Mouse (Mus musculus) lung, postnatal 14 days (tissue): Measurements from ENCODE around the gene Tmem220.

ENCODE experiments used
- DNase-seq: peaks from one replicate; pipeline ENCODE4 v3.0.0; 2021

The Tmem220 gene

DNA sequence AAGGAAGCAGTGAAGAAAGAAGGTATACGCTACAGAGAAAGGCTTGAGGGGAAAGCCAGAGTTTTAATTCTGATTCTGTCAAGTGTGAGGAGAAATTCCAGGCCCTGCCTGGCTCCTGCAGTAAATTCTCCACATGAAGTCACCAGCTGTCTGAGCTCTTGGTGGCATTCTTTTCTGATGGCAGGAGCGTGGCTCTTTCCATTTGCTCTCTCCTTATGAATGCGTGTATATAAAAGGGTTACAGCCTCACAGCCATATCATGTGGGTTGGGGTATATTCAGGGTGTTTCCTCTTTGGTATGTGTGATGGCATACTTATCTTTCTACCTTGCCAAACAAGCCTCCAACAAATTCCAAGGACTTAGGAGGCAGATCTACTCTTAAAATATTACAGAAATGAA, 37.8 kb downstream of the Tmem220 start:
- DNase-seq: no peak

DNA sequence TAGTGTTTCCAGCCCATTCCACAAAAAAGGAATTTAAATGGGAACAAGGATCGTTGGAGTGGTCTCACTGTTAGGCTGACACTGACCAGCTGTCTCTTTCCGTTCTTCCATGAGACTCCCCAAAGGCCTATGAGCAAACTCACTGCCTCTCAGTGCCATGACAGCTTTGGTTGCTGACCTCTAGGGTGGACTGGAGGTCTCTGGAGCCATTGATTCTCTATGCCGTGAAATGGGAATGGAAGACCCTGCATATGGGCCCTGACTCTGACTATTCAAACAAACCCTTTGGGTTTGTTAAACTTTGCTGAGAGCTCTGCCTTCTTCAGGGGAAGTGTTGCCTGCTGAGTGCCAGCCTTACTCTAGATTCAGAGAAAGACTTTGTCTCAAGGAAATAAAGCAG, 42.8 kb downstream of the Tmem220 start:
- DNase-seq: no peak

DNA sequence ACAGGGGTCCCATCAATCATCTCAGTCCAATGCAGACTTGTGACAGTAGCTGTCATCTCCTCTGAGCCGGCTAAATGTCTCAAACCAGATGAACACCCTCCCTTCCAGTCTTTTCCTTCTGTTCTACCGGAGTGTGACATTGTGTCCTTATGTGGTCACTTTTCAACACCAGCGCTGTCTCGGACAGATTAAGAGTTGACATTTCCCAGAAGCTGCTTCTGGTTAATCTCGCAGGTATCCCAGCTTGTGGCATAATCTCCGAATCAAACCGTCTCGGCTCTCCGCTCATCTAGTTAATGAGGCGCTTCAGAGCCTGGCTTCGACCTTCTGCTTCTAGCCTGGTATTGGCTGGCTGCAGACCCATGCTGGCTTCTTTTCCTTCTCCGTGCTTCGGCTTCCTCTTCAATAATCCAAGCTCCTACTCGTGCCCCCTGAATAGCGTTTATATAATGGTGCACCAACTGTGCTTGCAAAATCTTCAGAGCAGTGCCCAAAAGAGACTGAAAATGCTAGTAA, 47.7 kb downstream of the Tmem220 start:
- DNase-seq: no peak

DNA sequence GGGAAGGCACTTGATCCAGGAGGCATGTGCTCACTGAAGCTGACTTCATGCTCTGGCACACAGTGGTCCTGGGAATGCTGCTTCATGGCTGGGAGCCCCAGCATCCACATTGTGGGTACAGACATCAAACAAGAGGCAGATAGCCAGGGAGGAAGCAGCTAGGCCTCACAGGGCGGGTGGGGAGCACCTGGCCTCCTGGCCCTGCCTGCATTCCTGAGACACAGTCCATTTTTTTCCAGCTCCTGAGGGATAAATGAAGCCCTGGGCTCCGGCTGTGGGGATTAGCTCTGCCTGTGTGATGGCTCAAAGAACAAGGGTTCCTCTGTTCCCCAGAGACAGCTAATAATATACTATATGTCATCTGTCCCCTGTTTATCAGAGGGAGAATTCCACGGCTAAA, 50.1 kb downstream of the Tmem220 start:
- no peak for DNase-seq

DNA sequence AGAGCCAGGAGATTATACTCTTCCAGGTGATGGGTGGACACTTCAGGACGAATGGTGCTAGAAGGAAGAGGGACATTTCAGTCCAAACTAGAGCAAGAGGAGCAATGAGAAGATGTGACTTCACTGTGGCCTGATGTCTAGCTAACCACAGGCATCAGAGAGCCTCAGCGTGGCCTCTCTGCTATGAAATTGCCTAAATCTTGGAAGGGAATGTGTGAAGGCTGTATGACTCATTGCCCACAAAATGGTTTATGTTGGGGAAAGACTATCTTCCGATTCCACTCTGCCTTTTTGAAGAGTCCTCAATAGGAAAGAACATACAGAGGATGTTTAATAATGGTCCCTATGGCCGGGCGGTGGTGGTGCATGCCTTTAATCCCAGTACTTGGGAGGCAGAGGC, 51.8 kb downstream of the Tmem220 start:
- no peak for DNase-seq

DNA sequence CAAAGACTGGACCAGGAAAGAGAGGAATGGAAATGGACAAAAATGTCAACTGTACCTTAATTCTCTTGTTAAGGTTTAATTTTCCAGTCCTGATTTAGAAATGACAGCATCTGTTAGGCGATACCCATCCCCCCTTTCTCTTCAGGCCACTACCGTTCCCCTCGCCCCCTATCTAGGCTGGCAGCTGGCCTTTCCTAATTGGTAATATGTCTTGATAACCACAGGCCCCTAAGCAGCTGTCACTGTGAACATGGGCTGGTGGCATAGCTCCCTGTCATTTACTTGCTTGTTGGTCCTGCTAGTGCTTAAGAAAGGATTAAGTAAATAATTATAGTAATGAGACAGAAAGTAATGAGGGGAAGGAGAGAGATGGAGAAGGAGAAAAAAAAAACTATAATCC, 52.5 kb downstream of the Tmem220 start:
- no peak for DNase-seq

DNA sequence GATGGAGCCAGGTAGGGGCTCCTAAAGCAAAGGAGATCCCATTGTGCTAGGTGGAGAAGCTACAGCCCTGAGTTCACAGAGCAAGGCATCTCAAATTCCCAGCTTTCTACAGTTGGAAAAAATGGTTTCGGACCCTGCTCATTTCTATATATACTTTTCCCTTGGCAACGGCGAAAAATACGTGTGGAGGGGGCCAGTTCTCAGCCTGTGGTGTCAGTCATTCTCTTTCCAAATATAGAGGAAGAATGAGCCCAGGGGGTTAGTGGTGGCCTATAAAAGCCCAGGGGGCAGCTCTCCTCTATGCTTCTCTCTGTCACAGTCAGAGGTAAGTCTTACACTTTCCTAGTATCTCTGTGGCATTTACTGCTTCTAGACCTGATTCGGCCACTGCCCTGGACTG, 53.0 kb downstream of the Tmem220 start, which contains the start of gene Myh3:
Myh3 (plus strand) TSS at position 301 of the 400 bp plus-strand sequence.
- DNase-seq: no peak

DNA sequence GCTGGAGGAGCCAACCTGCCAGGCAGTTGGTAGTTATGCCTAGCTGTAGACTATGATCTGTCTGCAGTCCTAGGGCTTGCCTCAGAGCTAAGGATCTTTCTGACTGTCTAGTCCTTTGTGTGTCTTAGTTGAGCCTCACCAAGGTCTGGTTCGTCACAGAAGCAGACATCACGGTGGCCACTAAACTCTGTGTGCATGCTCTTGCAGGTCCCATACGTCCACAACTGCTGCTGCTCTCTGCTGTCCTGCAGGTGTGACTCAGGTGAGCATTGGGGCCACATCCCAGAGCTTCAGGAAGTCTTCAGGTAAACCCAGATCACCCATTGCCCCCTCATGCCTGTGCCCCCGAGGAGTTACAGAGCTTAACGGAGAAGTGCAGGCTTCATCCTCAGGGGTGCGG, 53.9 kb downstream of the Tmem220 start:
- no peak for DNase-seq

DNA sequence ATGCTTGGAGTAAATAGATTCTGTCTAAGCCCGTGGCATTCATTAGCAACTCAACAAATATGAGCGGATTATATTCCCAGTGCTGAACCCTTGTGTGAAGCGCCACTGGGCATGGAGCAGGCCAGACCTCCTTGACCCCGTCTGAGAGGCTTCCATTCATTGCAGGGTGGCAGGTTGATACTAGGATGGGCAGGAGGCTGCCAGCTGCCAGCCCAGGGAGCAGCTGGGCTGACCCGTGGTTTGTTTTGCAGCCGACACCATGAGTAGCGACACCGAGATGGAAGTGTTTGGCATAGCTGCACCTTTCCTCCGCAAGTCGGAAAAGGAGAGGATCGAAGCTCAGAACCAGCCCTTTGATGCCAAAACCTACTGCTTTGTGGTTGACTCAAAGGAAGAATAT, 54.8 kb downstream of the Tmem220 start:
- no peak for DNase-seq

DNA sequence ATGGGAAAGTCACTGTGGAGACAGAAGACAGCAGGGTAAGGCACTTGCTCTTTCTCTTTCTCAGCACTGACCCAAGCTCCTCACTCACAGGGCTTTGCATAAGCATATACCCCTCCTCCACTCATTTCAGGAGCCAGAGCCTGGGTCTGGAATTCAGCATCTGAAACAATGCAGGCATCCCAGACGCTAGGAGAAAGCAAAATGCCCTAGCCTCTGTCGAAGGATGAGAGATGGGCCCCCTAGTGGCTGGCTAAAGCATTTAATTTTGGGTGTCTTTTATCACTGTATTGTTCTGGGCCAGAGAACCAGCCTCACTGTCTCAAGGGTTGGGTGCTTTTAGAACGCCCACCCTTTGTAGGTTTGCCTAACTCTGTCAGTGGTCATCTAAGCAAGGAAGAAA, 55.2 kb downstream of the Tmem220 start:
- DNase-seq: peak; percentile 72

DNA sequence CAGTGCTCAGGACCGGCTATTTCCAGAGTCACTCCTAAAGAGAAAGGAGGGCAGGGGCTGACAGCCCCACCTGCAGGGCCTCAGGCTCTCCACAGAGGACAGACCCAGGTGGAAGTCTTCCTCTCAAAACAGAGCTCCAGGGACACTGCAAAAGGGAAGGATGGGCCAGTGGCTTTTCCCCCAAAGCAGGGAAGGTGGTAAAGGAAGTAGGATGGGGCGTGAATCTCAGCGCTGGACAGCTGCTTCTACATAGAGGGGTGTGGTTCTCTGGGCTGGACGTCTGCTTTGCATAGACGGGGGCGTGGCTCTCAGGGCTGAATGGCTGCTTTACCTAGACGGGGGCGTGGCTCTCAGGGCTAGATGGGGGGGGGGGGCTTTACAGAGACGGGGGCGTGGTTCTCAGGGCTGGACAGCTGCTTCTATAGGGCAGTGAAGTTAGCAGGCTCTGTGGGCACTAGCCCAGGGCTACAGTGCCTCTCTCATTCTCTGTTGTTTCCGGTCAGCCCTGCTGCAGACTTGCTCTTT, 56.2 kb downstream of the Tmem220 start:
- DNase-seq: peak; percentile 38

DNA sequence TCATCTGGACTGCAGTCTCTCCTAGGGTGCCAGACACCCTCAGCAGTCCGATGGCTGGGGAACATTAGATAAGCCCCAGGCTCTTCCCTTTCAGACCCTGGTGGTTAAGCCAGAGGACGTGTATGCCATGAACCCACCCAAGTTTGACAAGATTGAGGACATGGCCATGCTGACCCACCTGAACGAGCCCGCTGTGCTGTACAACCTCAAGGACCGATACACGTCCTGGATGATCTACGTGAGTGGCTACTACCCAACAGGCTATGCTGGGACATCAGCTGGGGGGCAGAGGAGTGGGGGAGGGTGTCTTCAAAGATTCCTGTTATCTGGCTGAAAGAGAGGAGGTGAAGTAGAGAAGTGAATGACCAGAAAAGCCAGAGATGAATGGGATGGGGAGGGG, 57.2 kb downstream of the Tmem220 start:
- no peak for DNase-seq

DNA sequence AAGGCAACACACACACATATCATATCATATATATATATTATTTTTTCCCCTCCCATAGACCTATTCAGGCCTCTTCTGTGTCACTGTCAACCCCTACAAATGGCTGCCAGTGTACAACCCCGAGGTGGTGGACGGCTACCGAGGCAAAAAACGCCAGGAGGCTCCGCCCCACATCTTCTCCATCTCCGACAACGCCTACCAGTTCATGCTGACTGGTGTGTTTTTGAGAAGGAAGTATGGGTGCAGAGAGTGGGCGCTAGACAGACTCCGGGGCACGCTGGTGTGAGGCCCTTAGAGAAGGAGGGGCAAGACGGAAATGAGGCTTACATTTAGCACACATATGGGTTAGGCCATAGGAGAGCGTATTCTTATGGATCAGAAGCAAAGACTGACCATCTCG, 57.8 kb downstream of the Tmem220 start:
- DNase-seq: no peak

DNA sequence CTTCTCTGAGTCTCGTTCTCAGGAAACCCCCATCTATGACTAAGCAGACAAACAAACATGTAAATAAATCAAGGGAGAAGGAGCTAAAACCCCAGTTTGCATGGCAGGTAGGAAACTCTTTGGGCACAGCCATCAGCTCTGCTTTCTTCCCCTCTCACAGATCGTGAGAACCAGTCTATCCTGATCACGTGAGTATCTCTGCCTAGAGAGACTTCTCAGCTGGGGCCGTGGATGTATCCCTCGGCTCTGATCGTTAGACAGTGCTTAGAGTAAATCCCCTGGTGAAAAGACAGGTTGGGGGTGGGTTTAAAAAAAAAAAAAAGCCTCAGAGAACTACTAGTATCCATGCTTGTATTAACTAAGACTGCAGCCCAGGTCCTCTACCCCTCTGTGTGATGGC, 58.3 kb downstream of the Tmem220 start:
- DNase-seq: no peak

DNA sequence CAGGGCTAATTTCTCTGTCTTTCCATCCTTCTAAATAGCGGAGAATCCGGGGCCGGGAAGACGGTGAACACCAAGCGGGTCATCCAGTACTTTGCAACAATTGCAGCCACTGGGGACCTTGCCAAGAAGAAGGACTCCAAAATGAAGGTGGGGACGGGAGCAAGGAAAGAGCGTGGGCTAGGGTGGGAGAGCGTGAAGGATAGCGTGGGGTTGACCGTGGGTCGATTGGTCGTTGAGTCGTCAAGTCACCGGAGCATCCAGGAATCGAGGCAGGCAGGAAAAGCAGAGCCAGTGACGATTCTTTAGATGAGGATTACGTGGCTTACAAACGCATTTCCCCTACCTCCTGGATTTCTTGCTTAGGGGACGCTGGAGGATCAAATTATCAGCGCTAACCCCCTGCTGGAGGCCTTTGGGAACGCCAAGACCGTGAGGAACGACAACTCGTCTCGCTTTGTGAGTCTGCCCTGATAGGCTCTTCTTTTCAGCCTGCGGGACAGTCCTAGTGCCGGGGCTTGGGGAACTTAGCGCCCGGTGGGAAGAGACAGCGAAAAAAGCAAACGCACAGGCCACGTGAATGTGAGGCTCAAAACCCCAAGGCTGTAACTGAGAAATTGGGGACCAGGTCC, 58.9 kb downstream of the Tmem220 start:
- DNase-seq: no peak
